Mouse (Mus musculus) liver, postnatal 0 days (tissue): ENCODE results near the gene Unc45b. TPM values are rescaled to one million over a fixed set of nuclear protein-coding genes. Genes with fewer than 3 reads are reported as not detected.
A peak's percentile ranks its signal among the peaks of the same experiment; 100 is the strongest.

Experiments used
- ATAC-seq: fragments of 200-750 bp; cut with Nextera tagmentation; 2 replicates; pipeline ENCODE4 v1.8.0; 2017; ENCODE audit warnings: mild to moderate bottlenecking, moderate library complexity
- DNase-seq: peaks from one replicate; pipeline ENCODE4 v3.0.0-alpha.2; 2016
- H3K27ac ChIP-seq: fragments of 300-500 bp; sonication (generic); 2 replicates; pipeline ENCODE4 v1.5.1; 2014; ENCODE audit warnings: antibody characterized with exemption, moderate library complexity, mild to moderate bottlenecking, low read depth
- H3K27me3 ChIP-seq: fragments of 300-500 bp; sonication (generic); 2 replicates; pipeline ENCODE4 v1.6.1; 2014; ENCODE audit warnings: low read length, control low read depth, mixed read lengths; ENCODE audit not compliant: insufficient read depth
- H3K36me3 ChIP-seq: fragments of 300-500 bp; sonication (generic); replicated peaks from 2 replicates; pipeline ENCODE4 v1.6.1; 2014; ENCODE audit warnings: mild to moderate bottlenecking, control low read depth, low read length, moderate library complexity, mixed read lengths; ENCODE audit not compliant: insufficient read depth
- H3K4me1 ChIP-seq: fragments of 300-500 bp; sonication (generic); 2 replicates; pipeline ENCODE4 v1.6.1; 2014; ENCODE audit warnings: antibody characterized with exemption, mild to moderate bottlenecking, control low read depth; ENCODE audit not compliant: insufficient read depth
- H3K4me2 ChIP-seq: fragments of 300-500 bp; sonication (generic); 2 replicates; pipeline ENCODE4 v1.6.1; 2014; ENCODE audit warnings: low read depth, mild to moderate bottlenecking, low read length, moderate library complexity, mixed read lengths
- H3K4me3 ChIP-seq: fragments of 300-500 bp; sonication (generic); 2 replicates; pipeline ENCODE4 v1.5.1; 2014; ENCODE audit warnings: low read depth, low read length
- H3K9ac ChIP-seq: fragments of 300-500 bp; sonication (generic); replicated peaks from 2 replicates; pipeline ENCODE4 v1.6.1; 2014; ENCODE audit warnings: mild to moderate bottlenecking, moderate library complexity
- H3K9me3 ChIP-seq: fragments of 300-500 bp; sonication (generic); 2 replicates; pipeline ENCODE4 v1.6.1; 2016; ENCODE audit warnings: mild to moderate bottlenecking, control low read depth, low read length, mixed read lengths
- CTCF ChIP-seq: sonication (generic); IDR thresholded peaks from 2 replicates; pipeline ENCODE4 v1.5.1; 2016; ENCODE audit warnings: antibody characterized with exemption, low read depth
- EP300 ChIP-seq: IDR thresholded peaks from 2 replicates; pipeline ENCODE4 v1.6.1; 2016; ENCODE audit warnings: antibody characterized with exemption, low read depth, mild to moderate bottlenecking
- WGBS: fragments of 180-500 bp; shearing (Covaris S2); extraction: QIAGEN DNeasy Blood & Tissue Kit; methylation state at CpG from one replicate; pipeline ENCODE4 v1.1.7; 2014; ENCODE audit not compliant: insufficient replicate concordance; 5-methylcytosine and 5-hydroxymethylcytosine counted together
- polyA plus RNA-seq: library from polyadenylated mRNA; unstranded; fragments of >200 nt; fragmentation: Nextera tagmentation; extraction: Ambion mirVana; gene quantifications from 2 replicates; pipeline ENCODE4 v1.2.1, GENCODE M21; 2015

Unc45b gene
- polyA plus RNA-seq, 1 experiment from 2014 or later: 1.6 TPM

GRCm38 (mm10) chr11:82933186-82933585 lies 22.8 kb downstream of the Unc45b start:
- WGBS: 3% methylated on average over 29 of the region's 29 CpGs
- peaks cover 75% of the 10 kb centered on the region for H3K27me3 ChIP-seq

GRCm38 (mm10) chr11:82943336-82943735 lies 33.0 kb downstream of the Unc45b start:
- Histone ChIP-seq H3K9ac (no peak overlapping the region), H3K27ac (no peak overlapping the region), H3K4me3 (no peak overlapping the region), H3K4me1 (no peaks in the 10 kb centered on the region), H3K36me3 (no peaks in the 10 kb centered on the region), H3K4me2 (no peak overlapping the region), H3K27me3 (peaks cover 3% of the 10 kb centered on the region), H3K9me3 (no peaks in the 10 kb centered on the region)
- TF ChIP-seq EP300: no peak
- no peak for TF ChIP-seq CTCF
- no peak for ATAC-seq
- DNase-seq: no peak
- 59% methylated on average over 6 of the region's 6 CpGs for WGBS

More at GRCm38 (mm10) chr11:82933186-82933585, 22.8 kb downstream of the Unc45b start:
- Histone ChIP-seq H3K4me3 (peak overlapping the region; percentile 49), H3K4me1 (peaks cover 2% of the 10 kb centered on the region; the same call in 1 of the 2 replicates), H3K27ac (no peak overlapping the region), H3K9me3 (no peaks in the 10 kb centered on the region), H3K4me2 (peak overlapping the region; percentile 70), H3K36me3 (no peaks in the 10 kb centered on the region), H3K9ac (0 out of 2 replicates have a peak overlapping the region, but pooled peaks have one; percentile 16)
- ATAC-seq: no peak
- TF ChIP-seq EP300: no peak
- DNase-seq: no peak

- 50% methylated on average over 2 of the region's 2 CpGs for WGBS
- H3K27me3 ChIP-seq: peaks cover 6% of the 10 kb centered on the region
- no peak for ATAC-seq
Measured at GRCm38 (mm10) chr11:82945636-82946035, 35.3 kb downstream of the Unc45b start.

GRCm38 (mm10) chr11:82947457-82947856 lies 37.1 kb downstream of the Unc45b start:
- H3K27me3 ChIP-seq: peaks cover 23% of the 10 kb centered on the region
- WGBS: 51% methylated on average over 4 of the region's 4 CpGs

More at GRCm38 (mm10) chr11:82945636-82946035, 35.3 kb downstream of the Unc45b start:
- Histone ChIP-seq H3K4me1 (no peaks in the 10 kb centered on the region), H3K9me3 (no peaks in the 10 kb centered on the region), H3K27ac (no peak overlapping the region), H3K36me3 (no peaks in the 10 kb centered on the region), H3K9ac (no peak overlapping the region), H3K4me2 (no peak overlapping the region), H3K4me3 (no peak overlapping the region)
- DNase-seq: no peak
- TF ChIP-seq CTCF: no peak

GRCm38 (mm10) chr11:82949036-82949435 lies 38.7 kb downstream of the Unc45b start:
- DNase-seq: no peak
- Histone ChIP-seq H3K27me3 (peaks cover 27% of the 10 kb centered on the region), H3K9ac (no peak overlapping the region), H3K4me3 (no peak overlapping the region), H3K9me3 (no peaks in the 10 kb centered on the region), H3K36me3 (no peaks in the 10 kb centered on the region), H3K4me2 (no peak overlapping the region), H3K27ac (no peak overlapping the region), H3K4me1 (peaks cover 5% of the 10 kb centered on the region; the same call in 1 of the 2 replicates)
- 61% methylated on average over 9 of the region's 9 CpGs for WGBS
- no peak for ATAC-seq
- TF ChIP-seq EP300: no peak

More at GRCm38 (mm10) chr11:82947457-82947856, 37.1 kb downstream of the Unc45b start:
- Histone ChIP-seq H3K4me1 (peaks cover 5% of the 10 kb centered on the region; the same call in 1 of the 2 replicates), H3K36me3 (no peaks in the 10 kb centered on the region), H3K9ac (no peak overlapping the region), H3K4me3 (no peak overlapping the region), H3K27ac (no peak overlapping the region), H3K9me3 (no peaks in the 10 kb centered on the region), H3K4me2 (no peak overlapping the region)
- no peak for DNase-seq
- ATAC-seq: no peak
- TF ChIP-seq CTCF: no peak
- no peak for TF ChIP-seq EP300

- ATAC-seq (no peak), DNase-seq (no peak)
- Histone ChIP-seq H3K27ac (peak within 1 kb of the TSS; percentile 72), H3K36me3 (no peaks in the 10 kb centered on the region), H3K4me2 (peak within 1 kb of the TSS; percentile 57), H3K9me3 (no peaks in the 10 kb centered on the region), H3K4me1 (peaks cover 9% of the 10 kb centered on the region; the same call in 1 of the 2 replicates), H3K4me3 (peak within 1 kb of the TSS; percentile 44), H3K9ac (peak within 1 kb of the TSS; percentile 33), H3K27me3 (peaks cover 35% of the 10 kb centered on the region)
- TF ChIP-seq EP300 (no peak), CTCF (no peak)
- WGBS: 20% methylated on average over 10 of the region's 10 CpGs
Measured at GRCm38 (mm10) chr11:82950736-82951481, 40.6 kb downstream of the Unc45b start, which contains the start of gene Slfn5. Gene Slfn5 (plus strand): TSS chr11:82951349.
